Mouse (Mus musculus) heart, postnatal 0 days (tissue): ENCODE results near the gene Mab21l2.

Experiments used
- CTCF ChIP-seq: IDR thresholded peaks from 2 replicates; pipeline ENCODE4 v1.5.1; 2016; ENCODE audit warnings: antibody characterized with exemption, control low read depth, low read depth
- EP300 ChIP-seq: IDR thresholded peaks from 2 replicates; pipeline ENCODE4 v1.6.1; 2016; ENCODE audit warnings: antibody characterized with exemption, low read depth

DNA sequence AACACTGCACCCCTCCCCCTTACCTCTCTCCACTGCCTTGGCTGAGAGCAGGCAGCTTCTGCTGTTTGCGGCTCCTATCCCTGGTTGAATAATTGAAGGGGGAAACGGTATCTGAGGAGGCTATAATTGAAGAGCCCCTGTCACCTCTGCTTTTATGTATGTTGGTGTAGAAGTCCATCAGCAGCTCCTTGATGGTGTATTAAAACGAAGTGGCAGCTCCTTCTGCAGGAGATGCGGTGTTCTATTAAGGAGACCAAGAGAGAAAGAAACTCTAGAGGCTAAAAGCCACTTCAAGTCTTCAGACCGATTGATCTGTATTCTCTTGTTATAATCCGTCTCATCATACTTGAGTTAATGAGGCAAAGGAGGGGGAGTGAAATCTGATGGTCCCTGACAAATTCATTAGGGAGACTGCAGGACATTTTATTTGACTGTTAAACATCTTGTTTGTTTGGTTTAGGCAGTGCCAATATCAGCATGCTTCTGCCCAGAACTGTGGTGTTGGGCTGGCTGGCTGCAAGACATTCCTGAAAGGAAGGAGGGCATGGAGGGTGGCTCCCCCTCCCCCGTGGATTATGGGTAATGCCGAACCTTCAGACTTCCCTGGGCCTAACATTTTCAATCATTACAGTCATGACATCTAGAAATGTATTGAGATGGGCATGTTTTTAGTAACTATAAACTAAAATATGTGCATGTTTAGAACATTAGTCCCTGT is 2.7 kb upstream of the Mab21l2 start:
- TF ChIP-seq CTCF: no peak
- TF ChIP-seq EP300: no peak
